Mouse (Mus musculus) lung, embryonic 16.5 days (tissue): ENCODE results near the gene Rhoq. TPM values are rescaled to one million over a fixed set of nuclear protein-coding genes. Genes with fewer than 3 reads are reported as not detected.

ENCODE experiments used
- ATAC-seq: fragments of 200-750 bp; cut with Nextera tagmentation; 2 replicates; pipeline ENCODE4 v1.8.0; 2017; ENCODE audit warnings: low read depth, mild to moderate bottlenecking, moderate library complexity
- H3K27ac ChIP-seq: fragments of 300-500 bp; sonication (generic); 2 replicates; pipeline ENCODE4 v1.5.1; 2014; ENCODE audit warnings: mild to moderate bottlenecking, control low read depth, low read length
- H3K27me3 ChIP-seq: fragments of 300-500 bp; sonication (generic); 2 replicates; pipeline ENCODE4 v1.6.1; 2014; ENCODE audit warnings: low read depth, low read length, mixed read lengths; ENCODE audit not compliant: control insufficient read depth, insufficient read depth
- H3K36me3 ChIP-seq: fragments of 300-500 bp; sonication (generic); 2 replicates; pipeline ENCODE4 v1.6.1; 2014; ENCODE audit warnings: low read length; ENCODE audit not compliant: control insufficient read depth, insufficient read depth
- H3K4me1 ChIP-seq: fragments of 300-500 bp; sonication (generic); replicated peaks from 2 replicates; pipeline ENCODE4 v1.6.1; 2014; ENCODE audit warnings: low read length, mixed read lengths; ENCODE audit not compliant: control insufficient read depth, insufficient read depth
- H3K4me2 ChIP-seq: fragments of 300-500 bp; sonication (generic); 2 replicates; pipeline ENCODE4 v1.6.1; 2014; ENCODE audit warnings: low read depth, low read length, control low read depth
- H3K4me3 ChIP-seq: fragments of 300-500 bp; sonication (generic); 2 replicates; pipeline ENCODE4 v1.5.1; 2014; ENCODE audit warnings: mild to moderate bottlenecking, low read length, control low read depth
- H3K9ac ChIP-seq: fragments of 300-500 bp; sonication (generic); 2 replicates; pipeline ENCODE4 v1.6.1; 2014; ENCODE audit warnings: low read length, control low read depth
- H3K9me3 ChIP-seq: fragments of 300-500 bp; sonication (generic); 2 replicates; pipeline ENCODE4 v1.6.1; 2016; ENCODE audit warnings: low read length; ENCODE audit not compliant: control insufficient read depth
- WGBS: fragments of 180-500 bp; shearing (Covaris S2); extraction: QIAGEN DNeasy Blood & Tissue Kit; methylation state at CpG from one replicate; pipeline ENCODE4 v1.1.7; 2014; 5-methylcytosine and 5-hydroxymethylcytosine counted together
- polyA plus RNA-seq: library from polyadenylated mRNA; unstranded; fragments of >200 nt; fragmentation: Nextera tagmentation; extraction: Ambion mirVana; gene quantifications from 2 replicates; pipeline ENCODE4 v1.2.1, GENCODE M21; 2015

Rhoq gene
- polyA plus RNA-seq, 1 experiment from 2014 or later, result 11.2 TPM

- H3K9ac ChIP-seq, result no peak overlapping the region
- 72% methylated on average over 6 of the region's 6 CpGs for WGBS
- no peaks in the 10 kb centered on the region; the same call in 1 of the 2 replicates for H3K36me3 ChIP-seq
- no peak overlapping the region for H3K27ac ChIP-seq
- H3K27me3 ChIP-seq, result no peaks in the 10 kb centered on the region
- H3K4me3 ChIP-seq, result no peak overlapping the region
- no peak overlapping the region for H3K4me2 ChIP-seq
- no peak for ATAC-seq
- H3K9me3 ChIP-seq, result no peaks in the 10 kb centered on the region
- H3K4me1 ChIP-seq, result no peaks in the 10 kb centered on the region
Measured at GRCm38 (mm10) chr17:86978496-86978895, 15.6 kb downstream of the Rhoq start.

DNA sequence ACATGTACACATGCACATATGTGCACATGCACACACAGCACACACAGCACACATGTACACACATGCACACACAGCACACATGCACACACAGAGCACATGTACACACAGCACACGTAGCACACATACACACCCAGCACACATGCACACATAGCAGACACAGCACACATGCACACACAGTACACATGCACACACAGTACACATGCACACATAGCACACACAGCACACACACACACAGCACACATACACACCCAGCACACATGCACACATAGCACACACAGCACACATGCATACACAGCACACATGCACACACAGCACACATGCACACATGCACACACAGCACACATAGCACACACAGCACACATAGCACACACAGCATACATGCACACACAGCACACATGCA lies 18.3 kb downstream of the Rhoq start:
- Histone ChIP-seq H3K4me1 (no peaks in the 10 kb centered on the region; the same call in 1 of the 2 replicates), H3K9ac (no peak overlapping the region), H3K4me3 (no peak overlapping the region), H3K27ac (no peak overlapping the region), H3K4me2 (no peak overlapping the region), H3K27me3 (no peaks in the 10 kb centered on the region), H3K36me3 (no peaks in the 10 kb centered on the region), H3K9me3 (no peaks in the 10 kb centered on the region)
- ATAC-seq, result no peak
- whole genome bisulfite sequencing, result 95% methylated on average over 1 of the region's 1 CpGs

GRCm38 (mm10) chr17:86981701-86982100 lies 18.8 kb downstream of the Rhoq start:
- Histone ChIP-seq H3K27me3 (no peaks in the 10 kb centered on the region), H3K9ac (no peak overlapping the region), H3K27ac (no peak overlapping the region), H3K36me3 (no peaks in the 10 kb centered on the region), H3K4me3 (no peak overlapping the region), H3K4me2 (no peak overlapping the region), H3K9me3 (no peaks in the 10 kb centered on the region), H3K4me1 (no peaks in the 10 kb centered on the region; the same call in 1 of the 2 replicates)
- no peak for ATAC-seq
- WGBS, result 95% methylated on average over 2 of the region's 2 CpGs

DNA sequence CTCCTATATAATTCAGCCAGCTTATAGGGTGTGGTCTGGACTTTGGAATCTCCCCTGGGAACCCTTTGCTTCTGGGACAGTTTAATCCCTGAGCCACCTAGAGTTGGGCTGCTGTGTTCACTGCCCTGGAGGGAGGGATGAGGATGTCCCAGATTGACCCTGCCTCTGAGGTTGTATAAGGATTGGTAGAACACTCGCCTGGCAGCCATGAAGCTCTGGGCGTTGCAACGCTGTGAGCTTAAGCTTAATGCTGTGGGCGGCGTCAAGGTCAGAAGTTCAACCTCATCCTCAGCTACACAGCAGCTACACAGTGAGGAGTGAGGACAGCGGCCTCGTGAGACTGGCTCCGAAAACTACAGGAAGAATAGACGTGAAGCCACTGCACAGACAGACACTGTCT lies 19.6 kb downstream of the Rhoq start:
- Histone ChIP-seq H3K9me3 (no peaks in the 10 kb centered on the region), H3K27ac (no peak overlapping the region), H3K4me2 (no peak overlapping the region), H3K4me3 (no peak overlapping the region), H3K27me3 (no peaks in the 10 kb centered on the region), H3K4me1 (no peaks in the 10 kb centered on the region; the same call in 1 of the 2 replicates), H3K9ac (no peak overlapping the region), H3K36me3 (no peaks in the 10 kb centered on the region)
- 66% methylated on average over 9 of the region's 9 CpGs for WGBS
- no peak for ATAC-seq

DNA sequence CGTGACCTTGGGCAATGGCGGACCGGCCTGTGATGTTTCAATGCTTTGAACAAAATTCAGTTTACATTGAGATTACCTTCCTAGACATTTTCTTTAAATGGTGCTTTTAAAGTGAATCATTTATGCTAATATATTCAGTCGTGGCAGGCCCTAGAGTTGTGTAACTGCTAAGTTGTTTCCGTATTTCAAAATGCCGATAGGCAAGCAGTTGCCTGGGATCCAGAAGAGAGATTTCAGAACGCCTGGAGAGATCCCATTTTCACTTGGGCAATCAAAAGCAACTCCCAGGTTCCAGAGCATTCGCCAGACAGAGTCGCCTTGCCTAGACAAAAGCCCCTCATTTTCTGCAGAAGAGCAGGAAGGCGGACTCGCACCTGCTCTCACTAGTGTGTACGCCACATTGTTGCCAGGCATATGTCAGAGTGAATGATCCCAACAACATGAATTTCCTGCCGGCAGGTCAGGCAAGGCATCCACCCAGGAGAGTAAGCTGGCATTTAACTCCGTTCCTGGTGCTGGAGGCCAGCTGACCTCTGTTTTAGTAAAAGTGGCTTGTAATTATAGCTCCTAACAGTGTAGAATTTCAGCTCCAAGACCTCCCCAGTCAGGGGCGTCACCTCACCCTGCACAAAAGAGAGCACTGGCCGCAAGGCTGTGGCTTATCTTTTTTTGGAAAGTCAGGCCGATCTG lies 23.7 kb downstream of the Rhoq start:
- Histone ChIP-seq H3K9me3 (no peaks in the 10 kb centered on the region), H3K4me3 (no peak overlapping the region), H3K27ac (no peak overlapping the region), H3K9ac (no peak overlapping the region), H3K27me3 (no peaks in the 10 kb centered on the region), H3K36me3 (no peaks in the 10 kb centered on the region), H3K4me2 (no peak overlapping the region), H3K4me1 (no peaks in the 10 kb centered on the region; the same call in 1 of the 2 replicates)
- no peak for ATAC-seq
- WGBS, result 59% methylated on average over 17 of the region's 17 CpGs

DNA sequence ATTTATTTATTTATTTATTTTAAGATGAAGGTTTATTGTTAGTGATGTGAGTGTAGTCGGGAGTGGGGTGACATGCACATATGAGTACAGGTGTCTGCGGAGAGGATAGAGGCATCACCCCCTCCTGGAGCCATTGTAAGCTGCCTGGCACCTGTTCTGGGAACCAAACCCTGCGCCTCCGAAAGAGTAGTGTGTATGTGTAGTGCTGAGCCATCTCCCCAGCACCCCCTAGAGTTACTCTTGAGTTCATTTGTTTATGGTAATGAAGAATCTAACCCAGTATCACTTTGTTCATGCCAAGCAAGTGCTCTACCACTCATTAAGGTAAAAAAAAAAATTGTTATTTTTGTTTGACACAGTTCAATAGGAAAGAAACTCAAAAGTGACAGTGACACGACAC lies 25.3 kb downstream of the Rhoq start:
- 80% methylated on average over 5 of the region's 5 CpGs for WGBS
- H3K4me1 ChIP-seq, result no peaks in the 10 kb centered on the region; the same call in 1 of the 2 replicates

DNA sequence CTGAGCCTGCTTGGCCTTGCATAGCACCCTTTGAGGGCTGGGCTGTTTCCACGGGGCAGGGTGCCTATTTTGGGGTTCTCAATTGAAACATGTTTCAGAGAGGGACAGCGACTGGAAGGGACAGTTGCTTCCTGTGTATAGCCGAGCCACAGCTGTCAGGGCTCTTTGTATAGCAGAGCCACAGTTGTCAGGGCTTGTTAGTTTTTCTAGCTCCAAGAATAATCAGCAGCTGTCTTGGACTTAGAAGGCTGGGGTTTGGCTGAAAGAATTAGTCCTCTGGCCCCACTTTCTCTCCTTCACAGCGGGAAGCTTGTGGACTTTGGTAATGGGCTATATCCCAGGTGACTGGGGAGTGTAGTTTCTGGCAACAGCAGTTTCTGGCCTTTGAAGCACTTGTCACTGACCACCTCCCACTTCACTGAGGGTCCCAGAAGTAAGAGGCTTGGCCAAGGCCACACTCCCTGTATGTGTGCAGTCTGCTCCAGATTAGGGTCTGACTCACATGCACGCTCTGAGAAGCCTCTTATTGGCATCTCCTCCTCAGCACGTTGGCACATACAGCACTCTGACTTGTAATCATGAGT lies 25.8 kb downstream of the Rhoq start:
- Histone ChIP-seq H3K4me1 (no peaks in the 10 kb centered on the region; the same call in 1 of the 2 replicates), H3K4me2 (no peak overlapping the region), H3K36me3 (no peaks in the 10 kb centered on the region), H3K4me3 (no peak overlapping the region), H3K9ac (no peak overlapping the region), H3K27ac (no peak overlapping the region), H3K27me3 (no peaks in the 10 kb centered on the region), H3K9me3 (no peaks in the 10 kb centered on the region)
- peak; percentile 24; the same call in 1 of the 2 replicates for ATAC-seq
- WGBS, result 65% methylated on average over 6 of the region's 6 CpGs

More for the DNA sequence above, 25.3 kb downstream of the Rhoq start:
- Histone ChIP-seq H3K9me3 (no peaks in the 10 kb centered on the region), H3K9ac (no peak overlapping the region), H3K4me3 (no peak overlapping the region), H3K36me3 (no peaks in the 10 kb centered on the region), H3K4me2 (no peak overlapping the region), H3K27me3 (no peaks in the 10 kb centered on the region), H3K27ac (no peak overlapping the region)
- no peak for ATAC-seq

DNA sequence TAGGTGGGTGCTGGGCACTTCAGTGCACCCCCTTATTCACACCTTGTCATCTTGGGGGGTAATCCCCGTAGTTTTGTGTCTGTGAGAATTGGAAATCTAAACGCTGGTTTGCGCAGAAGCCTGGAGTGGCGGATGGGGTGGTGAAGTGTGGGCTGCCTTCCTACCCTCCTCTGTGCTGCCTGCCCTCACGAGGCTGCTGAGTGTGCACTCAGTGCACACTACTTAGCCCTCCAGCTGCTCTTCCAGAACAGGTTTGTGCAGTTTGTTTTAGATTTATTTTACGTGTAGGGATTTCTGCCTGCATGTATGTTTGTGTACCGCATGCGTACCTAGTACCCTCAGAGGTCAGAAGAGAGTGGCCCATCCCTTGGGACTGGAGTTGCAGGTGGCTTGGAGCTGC lies 28.4 kb downstream of the Rhoq start:
- Histone ChIP-seq H3K9me3 (no peaks in the 10 kb centered on the region), H3K27me3 (no peaks in the 10 kb centered on the region), H3K4me1 (no peaks in the 10 kb centered on the region), H3K4me3 (no peak overlapping the region), H3K9ac (no peak overlapping the region), H3K27ac (no peak overlapping the region), H3K36me3 (no peaks in the 10 kb centered on the region), H3K4me2 (no peak overlapping the region)
- WGBS, result 69% methylated on average over 8 of the region's 8 CpGs
- peak; percentile 67 for ATAC-seq

GRCm38 (mm10) chr17:86997323-86997722 lies 34.4 kb downstream of the Rhoq start:
- Histone ChIP-seq H3K9ac (no peak overlapping the region), H3K9me3 (no peaks in the 10 kb centered on the region), H3K4me1 (no peaks in the 10 kb centered on the region), H3K27ac (no peak overlapping the region), H3K4me3 (no peak overlapping the region), H3K27me3 (no peaks in the 10 kb centered on the region), H3K36me3 (peaks cover 7% of the 10 kb centered on the region), H3K4me2 (no peak overlapping the region)
- 83% methylated on average over 6 of the region's 6 CpGs for WGBS
- no peak for ATAC-seq
